Mouse (Mus musculus): ENCODE data around the gene Os9.

Gene Os9

GRCm38 (mm10) chr10:127061513-127061912, 59.4 kb downstream of the Os9 start:
- DNase-seq: no peak

GRCm38 (mm10) chr10:127061085-127061484, 59.8 kb downstream of the Os9 start:
- no peak for DNase-seq

- peak; percentile 85 for DNase-seq
Measured at GRCm38 (mm10) chr10:127059968-127060916, 60.7 kb downstream of the Os9 start, which contains the start of gene March9. TSS of gene March9 (minus strand) at chr10:127060184.

- no peak for DNase-seq
Measured at GRCm38 (mm10) chr10:127059174-127059967, 61.6 kb downstream of the Os9 start.

GRCm38 (mm10) chr10:127058708-127059107, 62.2 kb downstream of the Os9 start:
- DNase-seq: no peak

GRCm38 (mm10) chr10:127058161-127058560, 62.8 kb downstream of the Os9 start:
- peak; percentile 67 for DNase-seq

- no peak for DNase-seq
Measured at GRCm38 (mm10) chr10:127056490-127056889, 64.4 kb downstream of the Os9 start.

- DNase-seq: no peak
Measured at GRCm38 (mm10) chr10:127055406-127055805, 65.5 kb downstream of the Os9 start.

- no peak for DNase-seq
Measured at GRCm38 (mm10) chr10:127054646-127055045, 66.3 kb downstream of the Os9 start.

- DNase-seq: no peak
Measured at GRCm38 (mm10) chr10:127050119-127050474, 70.8 kb downstream of the Os9 start.

- DNase-seq: no peak
Measured at GRCm38 (mm10) chr10:127049395-127050118, 71.4 kb downstream of the Os9 start.

GRCm38 (mm10) chr10:127048608-127049394, 72.1 kb downstream of the Os9 start:
- DNase-seq: no peak

- no peak for DNase-seq
Measured at GRCm38 (mm10) chr10:127047954-127048353, 73.0 kb downstream of the Os9 start, which contains the start of gene Cyp27b1. TSS of gene Cyp27b1 (plus strand) at chr10:127048250.
